ENCODE assay signal across 14 mouse cellular contexts in the genomic region with DNA sequence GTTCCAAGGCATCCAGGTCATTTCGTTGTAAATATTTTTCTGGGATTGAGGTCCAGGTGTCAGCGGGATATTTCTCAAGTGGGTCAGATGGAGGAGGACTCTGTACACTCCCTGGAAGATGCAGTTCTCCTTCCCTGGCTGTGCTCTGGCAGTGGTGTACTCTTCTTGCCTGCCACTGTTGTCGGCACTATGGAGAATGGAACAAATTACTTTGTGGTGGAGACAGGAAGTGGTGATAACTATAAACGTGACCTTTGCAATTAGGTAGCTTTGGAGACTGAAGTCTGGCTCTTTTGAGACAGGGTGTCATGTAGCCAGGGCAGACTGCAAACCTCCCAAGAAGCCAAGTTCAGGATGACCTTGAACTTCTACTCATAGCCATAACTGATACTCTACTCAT. TPM values are rescaled to one million over a fixed set of nuclear protein-coding genes. Genes with fewer than 3 reads are reported as not detected.
DNase-seq lines count a peak whose midpoint lies in the region; ATAC-seq and TF ChIP-seq lines count a peak whose summit lies in the region.
"Had no signal": no experiment of that assay in that cellular context is flagged by ENCODE, and none has a peak within 500 bp of the region (broad histone marks: within the 10 kb centered on the region; RNA-seq: fewer than 3 reads in every experiment).

No protein-coding gene starts in this region.

- no peak for TF ChIP-seq RAD21 in CH12.LX (IDR thresholded peaks at IDR 0.05; ENCODE audit: low read depth, low read length)

- TF ChIP-seq CTCF in CH12.LX (conservative IDR thresholded peaks at IDR 0.05 in 1 of 2, IDR thresholded peaks at IDR 0.05 in 1 of 2; ENCODE audit: low read depth in 2 of 2, low read length in 2 of 2) = no peak

- H3K27me3 ChIP-seq in heart, embryonic 14.5 days (ENCODE audit: control insufficient read depth, insufficient read depth, low read length) = no peaks in the 10 kb centered on the region
- H3K27me3 ChIP-seq in CH12.LX (replicated peaks) = no peaks in the 10 kb centered on the region
- no peaks in the 10 kb centered on the region for H3K27me3 ChIP-seq in splenic B cell, adult 2 months (ENCODE audit: control insufficient read depth, insufficient read depth, low read length, poor library complexity, severe bottlenecking)

- 51% methylated on average over 4 of the region's 4 CpGs for WGBS in heart, embryonic 14.5 days

- peaks cover 15% of the 10 kb centered on the region for H3K36me3 ChIP-seq in heart, embryonic 14.5 days (ENCODE audit: control insufficient read depth, insufficient read depth, low read length)
- H3K36me3 ChIP-seq in CH12.LX (replicated peaks in 1 of 2; ENCODE audit: control insufficient read depth in 1 of 2, insufficient read depth in 1 of 2, low read length in 1 of 2) = peaks cover 4 to 16% of the 10 kb centered on the region in 2 experiments
- no peaks in the 10 kb centered on the region for H3K36me3 ChIP-seq in splenic B cell, adult 2 months (ENCODE audit: control insufficient read depth, insufficient read depth, low read length, poor library complexity, severe bottlenecking)
- H3K36me3 ChIP-seq: hindbrain, embryonic 13.5 days; midbrain, embryonic 12.5 days had no signal

- no peak overlapping the region for H3K4me3 ChIP-seq in heart, embryonic 14.5 days (ENCODE audit: control insufficient read depth in 1 of 2, insufficient read depth in 1 of 2, low read depth in 1 of 2, low read length in 2 of 2)
- no peak overlapping the region for H3K4me3 ChIP-seq in CH12.LX (replicated peaks in 1 of 3; ENCODE audit: low read depth in 2 of 3, low read length in 2 of 3, poor library complexity in 1 of 3)
- H3K4me3 ChIP-seq: hindbrain, embryonic 13.5 days; midbrain, embryonic 12.5 days had no signal

- no peak overlapping the region for H3K9ac ChIP-seq in heart, embryonic 14.5 days (ENCODE audit: low read length)
- H3K9ac ChIP-seq in CH12.LX (ENCODE audit: insufficient read depth, low read depth) = no peak overlapping the region
- H3K9ac ChIP-seq: hindbrain, embryonic 13.5 days; liver, postnatal 0 days; midbrain, embryonic 12.5 days had no signal

- dilution Hi-C loops in CH12.LX (cut with MboI; ENCODE audit: extremely low pct_ligation_motif_present, extremely low pct_unique_long_range_greater_than_20kb, low sequenced_read_pairs) = no loop called here

- no peaks in the 10 kb centered on the region for H3K79me2 ChIP-seq in CH12.LX (replicated peaks; ENCODE audit: control insufficient read depth, extremely low read depth, insufficient read depth, poor library complexity, severe bottlenecking)

- in situ Hi-C loops in CH12.LX (cut with MboI; ENCODE audit: low pct_ligation_motif_present, low pct_unique_long_range_greater_than_20kb, low sequenced_read_pairs) = no loop called here

- no peak for DNase-seq in heart, postnatal 25 days (ENCODE audit: low spot score)
- DNase-seq in CH12.LX (ENCODE audit: extremely low read depth) (peak; percentile 27), liver (no peak)
- peak; percentile 0 for DNase-seq in splenic B cell, adult 2 months (ENCODE audit: low read depth, low spot score)
- DNase-seq in thymus, postnatal 14 days = no peak
- DNase-seq: cerebellum, adult 8-10 months; kidney, adult 8-10 months; right cerebral cortex, adult 18-20 months had no signal

- H3K4me2 ChIP-seq in heart, embryonic 14.5 days (ENCODE audit: low read length) = no peak overlapping the region
- H3K4me2 ChIP-seq in CH12.LX (ENCODE audit: insufficient read depth, low read depth, poor library complexity, severe bottlenecking) = no peak overlapping the region
- H3K4me2 ChIP-seq: hindbrain, embryonic 13.5 days; midbrain, embryonic 12.5 days had no signal

- no peaks in the 10 kb centered on the region for H3K9me3 ChIP-seq in heart, embryonic 14.5 days (ENCODE audit: control insufficient read depth, low read length)
- no peaks in the 10 kb centered on the region for H3K9me3 ChIP-seq in CH12.LX (replicated peaks; ENCODE audit: low read length)
- H3K9me3 ChIP-seq: hindbrain, embryonic 13.5 days; midbrain, embryonic 12.5 days had no signal

- intact Hi-C loops in heart, postnatal 25 days (cut with DNase I) = loop anchor here (5.0 kb wide), 1 partner anchor 55 kb away; a partner anchor contains a TSS

- TF ChIP-seq POLR2A in CH12.LX (IDR thresholded peaks at IDR 0.05; ENCODE audit: low read depth, low read length) = no peak

- no peak for TF ChIP-seq EP300 in CH12.LX (IDR thresholded peaks at IDR 0.05; ENCODE audit: low read length)

- peaks cover 8 to 9% of the 10 kb centered on the region in 2 experiments for H3K4me1 ChIP-seq in heart, embryonic 14.5 days (ENCODE audit: control insufficient read depth in 2 of 2, insufficient read depth in 2 of 2, low read length in 2 of 2)
- peaks cover 3 to 21% of the 10 kb centered on the region in 2 experiments; a peak in 2 of 4 replicates for H3K4me1 ChIP-seq in CH12.LX (ENCODE audit: control insufficient read depth in 1 of 2, insufficient read depth in 2 of 2)
- H3K4me1 ChIP-seq: midbrain, embryonic 12.5 days had no signal

- peak overlapping the region; percentile 45 to 53 for H3K27ac ChIP-seq in heart, embryonic 14.5 days (replicated peaks in 1 of 2; ENCODE audit: control insufficient read depth in 1 of 2, insufficient read depth in 1 of 2, low read depth in 2 of 2, low read length in 2 of 2)
- H3K27ac ChIP-seq in CH12.LX (ENCODE audit: insufficient read depth, low read depth) = no peak overlapping the region
- H3K27ac ChIP-seq: hindbrain, embryonic 13.5 days; midbrain, embryonic 12.5 days; stomach, postnatal 0 days had no signal

- no peak for ATAC-seq in heart, embryonic 14.5 days (ENCODE audit: insufficient number of reproducible peaks, insufficient read depth, low FRiP score, low read depth)
- peak; percentile 54 for ATAC-seq in granulocyte monocyte progenitor cell, adult 5-6 weeks (replicated peaks; ENCODE audit: poor library complexity, severe bottlenecking)

TF ChIP-seq in CH12.LX, 34 proteins besides CTCF, POLR2A, EP300 and RAD21:
- TF ChIP-seq MEF2A (IDR thresholded peaks at IDR 0.05; ENCODE audit: borderline replicate concordance, low read depth, low read length) (no peak), PAX5 (IDR thresholded peaks at IDR 0.05; ENCODE audit: low read length) (no peak), UBTF (IDR thresholded peaks at IDR 0.05; ENCODE audit: low read depth, low read length) (no peak), MAX (IDR thresholded peaks at IDR 0.05; ENCODE audit: low read length) (no peak), ETS1 (conservative IDR thresholded peaks at IDR 0.05; ENCODE audit: low read depth, low read length) (0 out of 2 replicates have a peak, but pooled peaks have one; percentile 9), CHD1 (IDR thresholded peaks at IDR 0.05; ENCODE audit: low read depth, low read length) (no peak), ZC3H11A (IDR thresholded peaks at IDR 0.05; ENCODE audit: low read depth, low read length) (no peak), CHD2 (IDR thresholded peaks at IDR 0.05; ENCODE audit: low read length) (no peak), BHLHE40 (IDR thresholded peaks at IDR 0.05; ENCODE audit: low read depth, low read length) (peak; percentile 76), MXI1 (IDR thresholded peaks at IDR 0.05; ENCODE audit: low read depth, low read length) (no peak), ZNF384 (IDR thresholded peaks at IDR 0.05; ENCODE audit: low read depth, low read length) (no peak), IRF4 (IDR thresholded peaks at IDR 0.05; ENCODE audit: low read depth, low read length) (no peak), MAZ (IDR thresholded peaks at IDR 0.05; ENCODE audit: low read depth, low read length) (no peak), ZKSCAN1 (IDR thresholded peaks at IDR 0.05; ENCODE audit: borderline replicate concordance, low read depth, low read length) (no peak)

RNA-seq across cellular contexts. Expression of a gene that starts 55.9 kb away (rescaled TPM):
- 34.8 and 36.2 TPM in 2 replicates for polyA plus RNA-seq in heart, embryonic 14.5 days (2014; fragmentation: Nextera tagmentation; extraction: Ambion mirVana)
- 10 to 100 TPM; 22.8 to 39.9 TPM for total RNA-seq in heart, postnatal 25 days (2021)
- 21.5 and 24.0 TPM in 2 replicates for total RNA-seq in CH12.LX (2012; rRNA removed)
- total RNA-seq in CH12.LX (2014; rRNA removed) = 21.4 and 22.7 TPM in 2 replicates
- 17.7 and 19.2 TPM in 2 replicates for polyA plus RNA-seq in CH12.LX (2012; ENCODE audit: insufficient read length, low read depth)
- total RNA-seq in granulocyte monocyte progenitor cell, adult 5-6 weeks (2014; fragmentation: Nextera tagmentation) = 38.0 and 44.1 TPM in 2 replicates
- 46.0 and 49.8 TPM in 2 replicates for total RNA-seq in granulocyte monocyte progenitor cell, adult 5-6 weeks (2017)

Comparison
In these comparisons a context has a peak if more than half of its experiments do, and no peak if none do; other contexts are left out.
1. DNase-seq: peak in CH12.LX (single experiment) and splenic B cell, adult 2 months (single experiment); none in heart, postnatal 25 days (single experiment), liver (single experiment) and thymus, postnatal 14 days (single experiment).